Mouse (Mus musculus) bone marrow macrophage, adult 2 months (primary cell): ENCODE data around the gene Disc1.

ENCODE experiments used
- CTCF ChIP-seq: IDR thresholded peaks from 2 replicates; pipeline ENCODE4 v1.5.1; 2012; ENCODE audit warnings: low read depth, mild to moderate bottlenecking, low read length, moderate library complexity
- POLR2A ChIP-seq: IDR thresholded peaks from 2 replicates; pipeline ENCODE4 v1.6.1; 2012; ENCODE audit warnings: mild to moderate bottlenecking, low read depth, low read length, borderline replicate concordance

- TF ChIP-seq CTCF (no peak), POLR2A (no peak)
Observed at GRCm38 (mm10) chr8:125221062-125221461, 167.1 kb downstream of the Disc1 start.
